Mouse (Mus musculus) lung, postnatal 0 days (tissue): ENCODE data around the gene Ccdc57.

ENCODE experiments used
- CTCF ChIP-seq: IDR thresholded peaks from 2 replicates; pipeline ENCODE4 v1.5.1; 2016; ENCODE audit warnings: antibody characterized with exemption, mild to moderate bottlenecking
- EP300 ChIP-seq: IDR thresholded peaks from 2 replicates; pipeline ENCODE4 v1.6.1; 2016; ENCODE audit warnings: antibody characterized with exemption, mild to moderate bottlenecking, control low read depth

DNA sequence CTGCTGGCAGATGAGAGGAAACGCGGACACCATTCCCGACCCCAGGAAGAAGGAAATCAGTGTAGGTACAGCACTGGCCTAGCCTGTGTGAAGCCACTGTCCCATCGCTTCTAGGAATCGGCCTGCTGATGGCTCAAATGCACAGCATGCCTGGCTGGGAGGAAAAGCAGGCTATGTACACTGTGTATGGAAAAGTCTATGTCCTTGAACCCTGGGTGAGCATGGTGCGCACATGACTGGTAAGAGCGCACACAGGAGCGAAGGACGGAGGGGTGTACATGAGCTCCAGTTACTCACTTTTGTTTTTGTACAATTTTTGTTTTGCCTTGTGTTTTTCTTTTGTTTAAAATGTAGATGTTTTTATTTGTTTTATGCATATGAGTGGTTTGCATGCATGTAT, 61.2 kb downstream of the Ccdc57 start:
- TF ChIP-seq CTCF (no peak), EP300 (no peak)
